Mouse (Mus musculus): Measurements from ENCODE around the gene Mcm2. TPM values are rescaled to one million over a fixed set of nuclear protein-coding genes. Genes with fewer than 3 reads are reported as not detected.

Gene Mcm2
- 45.7 and 74.3 TPM in 2 replicates for polyA plus RNA-seq (2012; rRNA removed)

- TF ChIP-seq CTCF (IDR thresholded peaks at IDR 0.05; ENCODE audit: borderline replicate concordance, extremely low read depth, insufficient read depth, insufficient read length) (no peak), POLR2A (IDR thresholded peaks at IDR 0.05; ENCODE audit: borderline replicate concordance, extremely low read depth, insufficient read depth, insufficient read length, poor library complexity, severe bottlenecking) (peak; percentile 36; the same call in 1 of the 2 replicates)
- peak; percentile 98 for DNase-seq (ENCODE audit: low read depth)
Observed at GRCm38 (mm10) chr6:88898534-88899048, at the start of gene Mcm2. Gene Mcm2 (minus strand): TSS chr6:88898780.

- TF ChIP-seq POLR2A (IDR thresholded peaks at IDR 0.05; ENCODE audit: borderline replicate concordance, extremely low read depth, insufficient read depth, insufficient read length, poor library complexity, severe bottlenecking) = no peak
- TF ChIP-seq CTCF (IDR thresholded peaks at IDR 0.05; ENCODE audit: borderline replicate concordance, extremely low read depth, insufficient read depth, insufficient read length) = no peak
- DNase-seq (ENCODE audit: low read depth) = no peak
Observed at GRCm38 (mm10) chr6:88947771-88948170, 49.2 kb upstream of the Mcm2 start.

- no peak for TF ChIP-seq POLR2A (IDR thresholded peaks at IDR 0.05; ENCODE audit: borderline replicate concordance, extremely low read depth, insufficient read depth, insufficient read length, poor library complexity, severe bottlenecking)
- TF ChIP-seq CTCF (IDR thresholded peaks at IDR 0.05; ENCODE audit: borderline replicate concordance, extremely low read depth, insufficient read depth, insufficient read length) = no peak
- no peak for DNase-seq (ENCODE audit: low read depth)
Observed at GRCm38 (mm10) chr6:88946442-88946841, 47.9 kb upstream of the Mcm2 start.

GRCm38 (mm10) chr6:88943666-88944065 is 45.1 kb upstream of the Mcm2 start:
- no peak for TF ChIP-seq CTCF (IDR thresholded peaks at IDR 0.05; ENCODE audit: borderline replicate concordance, extremely low read depth, insufficient read depth, insufficient read length)
- TF ChIP-seq POLR2A (IDR thresholded peaks at IDR 0.05; ENCODE audit: borderline replicate concordance, extremely low read depth, insufficient read depth, insufficient read length, poor library complexity, severe bottlenecking) = no peak
- DNase-seq (ENCODE audit: low read depth) = no peak

- peak; percentile 98 for DNase-seq (ENCODE audit: low read depth)
Observed at GRCm38 (mm10) chr6:88942595-88942994, 44.0 kb upstream of the Mcm2 start.

GRCm38 (mm10) chr6:88941628-88942027 is 43.0 kb upstream of the Mcm2 start:
- DNase-seq (ENCODE audit: low read depth) = no peak
- TF ChIP-seq POLR2A (IDR thresholded peaks at IDR 0.05; ENCODE audit: borderline replicate concordance, extremely low read depth, insufficient read depth, insufficient read length, poor library complexity, severe bottlenecking) = no peak
- no peak for TF ChIP-seq CTCF (IDR thresholded peaks at IDR 0.05; ENCODE audit: borderline replicate concordance, extremely low read depth, insufficient read depth, insufficient read length)

More at GRCm38 (mm10) chr6:88942595-88942994, 44.0 kb upstream of the Mcm2 start:
- TF ChIP-seq CTCF (IDR thresholded peaks at IDR 0.05; ENCODE audit: borderline replicate concordance, extremely low read depth, insufficient read depth, insufficient read length) (no peak), POLR2A (IDR thresholded peaks at IDR 0.05; ENCODE audit: borderline replicate concordance, extremely low read depth, insufficient read depth, insufficient read length, poor library complexity, severe bottlenecking) (no peak)

- DNase-seq (ENCODE audit: low read depth) = no peak
- no peak for TF ChIP-seq CTCF (IDR thresholded peaks at IDR 0.05; ENCODE audit: borderline replicate concordance, extremely low read depth, insufficient read depth, insufficient read length)
- TF ChIP-seq POLR2A (IDR thresholded peaks at IDR 0.05; ENCODE audit: borderline replicate concordance, extremely low read depth, insufficient read depth, insufficient read length, poor library complexity, severe bottlenecking) = no peak
Observed at GRCm38 (mm10) chr6:88940090-88940916, 41.7 kb upstream of the Mcm2 start.

- no peak for TF ChIP-seq CTCF (IDR thresholded peaks at IDR 0.05; ENCODE audit: borderline replicate concordance, extremely low read depth, insufficient read depth, insufficient read length)
- no peak for TF ChIP-seq POLR2A (IDR thresholded peaks at IDR 0.05; ENCODE audit: borderline replicate concordance, extremely low read depth, insufficient read depth, insufficient read length, poor library complexity, severe bottlenecking)
- peak; percentile 64 for DNase-seq (ENCODE audit: low read depth)
Observed at GRCm38 (mm10) chr6:88939281-88940089, 40.9 kb upstream of the Mcm2 start.

GRCm38 (mm10) chr6:88938664-88939055 is 40.1 kb upstream of the Mcm2 start:
- DNase-seq (ENCODE audit: low read depth) = no peak

GRCm38 (mm10) chr6:88937971-88938663 is 39.5 kb upstream of the Mcm2 start:
- DNase-seq (ENCODE audit: low read depth) = peak; percentile 92
- TF ChIP-seq CTCF (IDR thresholded peaks at IDR 0.05; ENCODE audit: borderline replicate concordance, extremely low read depth, insufficient read depth, insufficient read length) = no peak
- TF ChIP-seq POLR2A (IDR thresholded peaks at IDR 0.05; ENCODE audit: borderline replicate concordance, extremely low read depth, insufficient read depth, insufficient read length, poor library complexity, severe bottlenecking) = no peak

More at GRCm38 (mm10) chr6:88938664-88939055, 40.1 kb upstream of the Mcm2 start:
- TF ChIP-seq CTCF (IDR thresholded peaks at IDR 0.05; ENCODE audit: borderline replicate concordance, extremely low read depth, insufficient read depth, insufficient read length) (no peak), POLR2A (IDR thresholded peaks at IDR 0.05; ENCODE audit: borderline replicate concordance, extremely low read depth, insufficient read depth, insufficient read length, poor library complexity, severe bottlenecking) (no peak)

- TF ChIP-seq CTCF (IDR thresholded peaks at IDR 0.05; ENCODE audit: borderline replicate concordance, extremely low read depth, insufficient read depth, insufficient read length) = no peak
- no peak for TF ChIP-seq POLR2A (IDR thresholded peaks at IDR 0.05; ENCODE audit: borderline replicate concordance, extremely low read depth, insufficient read depth, insufficient read length, poor library complexity, severe bottlenecking)
- DNase-seq (ENCODE audit: low read depth) = no peak
Observed at GRCm38 (mm10) chr6:88937214-88937549, 38.6 kb upstream of the Mcm2 start.

Measured in brain, embryonic 14.5 days (tissue).